Mouse (Mus musculus): ENCODE results near the gene Proser3.

Gene Proser3

DNA sequence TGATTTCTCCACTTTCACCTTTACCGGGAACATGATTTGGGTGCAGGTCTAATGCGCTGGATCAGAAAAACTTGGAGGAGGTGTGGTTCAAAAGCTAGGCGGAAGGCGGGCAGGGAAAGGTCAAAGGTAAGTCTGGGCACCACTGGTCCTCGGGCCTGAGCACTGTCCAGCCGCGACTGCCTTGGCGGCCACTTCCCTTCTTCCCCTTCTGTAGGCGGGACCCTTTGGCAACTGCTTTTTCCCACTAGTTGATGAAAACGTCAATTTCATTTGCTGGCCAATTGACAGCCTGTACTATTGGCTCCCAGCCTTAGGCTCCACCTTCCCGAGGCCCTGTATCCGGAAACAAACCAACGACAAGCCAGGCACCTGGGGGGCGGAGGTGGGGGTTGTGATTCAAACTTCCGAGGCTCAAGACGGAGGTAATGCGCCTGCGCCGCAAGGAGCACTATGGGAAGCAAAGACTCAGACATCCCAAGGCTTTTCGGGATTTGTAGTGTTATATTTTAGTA, 7.4 kb upstream of the Proser3 start, which contains the start of gene Lin37:
Gene Lin37, minus strand, starts transcription at position 396 of the 512 bp plus-strand sequence.
- TF ChIP-seq GATA4 (IDR thresholded peaks at IDR 0.05; ENCODE audit: insufficient replicate concordance, low read length): no peak

DNA sequence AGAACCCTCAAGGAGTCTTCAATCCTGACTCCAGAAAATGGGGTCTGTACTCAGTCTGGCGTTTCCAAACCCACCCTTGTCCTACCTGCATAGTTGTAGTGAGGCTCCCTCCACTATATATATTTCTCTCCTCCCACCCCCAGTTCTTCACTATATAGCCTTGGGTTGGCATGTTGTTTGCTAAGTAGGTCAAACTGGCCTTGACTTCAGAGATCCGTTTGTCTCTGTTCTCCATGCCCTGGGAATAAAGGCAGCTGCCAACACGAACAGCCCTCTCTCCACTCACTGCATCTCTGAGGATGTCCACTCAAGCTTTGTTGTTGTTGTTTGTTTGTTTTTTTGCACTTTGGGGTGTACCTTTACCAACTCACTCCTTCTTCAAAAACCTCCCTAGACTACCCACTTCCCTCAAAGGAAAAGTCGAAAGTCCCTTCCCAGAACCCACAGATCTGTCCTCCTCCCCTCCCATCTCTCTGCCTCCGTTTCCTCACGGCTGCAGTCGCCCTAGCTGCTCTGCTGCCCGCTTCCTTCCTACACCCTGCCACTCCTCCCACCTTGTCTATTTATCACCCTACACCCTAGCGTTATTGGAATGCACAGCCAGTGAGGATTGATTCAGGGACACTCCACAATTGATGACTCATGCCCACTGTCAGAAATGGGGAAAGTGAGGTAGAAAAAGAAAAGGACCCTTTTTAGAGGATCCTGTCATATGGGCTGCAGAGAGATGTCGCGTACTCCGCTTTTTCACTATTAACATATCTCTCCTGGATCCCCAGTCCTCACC, 6.8 kb upstream of the Proser3 start:
- no peak for TF ChIP-seq GATA4 (IDR thresholded peaks at IDR 0.05; ENCODE audit: insufficient replicate concordance, low read length)

DNA sequence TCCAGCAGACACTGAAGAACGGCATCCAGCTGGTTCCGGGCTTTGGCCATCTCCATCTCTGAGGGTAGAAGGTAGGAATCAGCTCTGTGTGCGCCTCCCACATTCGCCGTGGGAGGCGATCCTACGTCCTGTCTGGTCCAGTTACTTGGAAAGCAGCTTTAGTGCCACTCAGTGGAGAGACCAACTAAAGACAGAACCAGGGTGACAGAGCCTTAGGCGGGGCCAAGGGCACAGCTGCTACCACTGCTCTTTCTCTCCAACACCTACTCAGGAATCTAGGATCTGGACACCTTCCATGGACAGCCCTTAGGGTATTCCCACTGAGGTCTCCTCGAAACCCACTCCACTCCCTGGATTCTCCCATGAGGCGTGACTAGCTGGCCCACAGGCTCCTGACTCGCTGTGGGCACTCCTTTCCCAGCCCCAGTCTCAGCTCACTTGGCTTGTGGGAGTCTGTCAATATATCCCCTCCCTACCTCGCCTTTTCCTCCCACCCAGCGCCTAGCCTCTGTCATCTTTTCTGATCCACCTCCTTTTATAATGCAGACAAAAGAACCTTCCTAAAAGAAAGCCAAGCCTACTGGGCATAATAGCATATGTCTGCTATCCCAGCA, 5.9 kb upstream of the Proser3 start:
- no peak for TF ChIP-seq GATA4 (IDR thresholded peaks at IDR 0.05; ENCODE audit: insufficient replicate concordance, low read length)

DNA sequence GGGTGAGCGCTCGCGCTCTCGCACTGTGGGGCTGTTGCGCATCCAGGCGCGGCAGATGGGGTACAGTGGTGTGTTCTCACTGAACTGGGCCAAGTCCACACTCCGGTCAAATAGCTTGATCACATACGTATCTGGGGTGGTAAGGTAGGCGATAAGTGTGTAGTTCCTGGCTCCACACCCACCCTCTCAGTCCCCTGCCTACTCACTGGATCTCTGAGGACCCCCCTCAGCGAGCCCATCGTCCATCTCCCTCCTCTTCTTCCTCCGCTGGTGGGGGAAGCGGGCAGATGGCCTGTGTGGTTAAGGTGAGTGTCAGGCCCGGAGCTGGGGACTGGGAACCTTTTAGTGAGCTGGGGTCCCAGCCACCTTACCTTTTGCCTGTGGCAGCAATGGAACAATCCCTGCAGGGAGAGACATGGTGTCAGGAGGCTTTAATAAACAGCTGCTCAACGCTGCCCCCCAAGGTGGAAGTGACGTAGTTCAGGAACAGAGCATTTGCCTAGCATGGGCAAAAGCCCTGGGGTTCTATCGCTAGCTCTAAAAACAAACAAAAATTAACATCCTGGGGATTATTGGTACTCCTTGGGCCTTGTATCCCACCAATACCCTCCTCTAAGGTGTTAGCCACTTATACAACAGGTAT, 4.9 kb upstream of the Proser3 start:
- TF ChIP-seq GATA4 (IDR thresholded peaks at IDR 0.05; ENCODE audit: insufficient replicate concordance, low read length): no peak

DNA sequence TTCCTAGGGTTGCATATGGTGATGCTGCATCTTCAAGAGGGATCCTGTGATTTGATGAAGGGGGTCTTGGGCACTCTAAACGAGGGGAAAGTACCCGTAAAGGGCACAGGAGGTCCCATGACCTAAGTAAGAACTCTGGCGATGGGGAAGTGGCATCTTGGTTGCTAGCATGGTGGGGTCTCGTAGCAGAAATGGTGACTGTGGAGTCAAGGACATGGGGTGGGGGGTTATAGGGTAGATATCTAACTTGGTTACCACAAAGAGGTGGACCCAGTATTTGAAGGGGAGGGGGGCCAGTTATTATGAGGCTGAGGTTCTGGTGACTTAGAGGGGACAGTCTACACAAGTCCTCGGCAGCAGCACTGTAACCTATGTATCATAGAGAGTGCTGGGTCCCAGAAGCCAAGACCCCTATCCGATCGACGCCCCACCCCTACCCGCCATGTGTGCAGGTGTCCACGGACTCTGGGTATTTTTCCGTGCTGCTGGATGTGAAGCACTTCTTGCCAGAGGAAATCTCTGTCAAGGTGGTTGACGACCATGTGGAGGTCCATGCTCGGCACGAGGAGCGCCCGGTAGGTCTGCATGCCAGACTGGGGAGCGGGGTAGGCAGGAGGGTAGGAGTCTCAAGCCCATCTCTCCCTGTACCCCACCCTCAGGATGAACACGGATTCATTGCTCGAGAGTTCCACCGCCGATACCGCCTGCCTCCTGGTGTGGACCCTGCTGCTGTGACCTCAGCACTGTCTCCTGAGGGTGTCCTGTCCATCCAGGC, 1.9 kb upstream of the Proser3 start:
- no peak for TF ChIP-seq GATA4 (IDR thresholded peaks at IDR 0.05; ENCODE audit: insufficient replicate concordance, low read length)

DNA sequence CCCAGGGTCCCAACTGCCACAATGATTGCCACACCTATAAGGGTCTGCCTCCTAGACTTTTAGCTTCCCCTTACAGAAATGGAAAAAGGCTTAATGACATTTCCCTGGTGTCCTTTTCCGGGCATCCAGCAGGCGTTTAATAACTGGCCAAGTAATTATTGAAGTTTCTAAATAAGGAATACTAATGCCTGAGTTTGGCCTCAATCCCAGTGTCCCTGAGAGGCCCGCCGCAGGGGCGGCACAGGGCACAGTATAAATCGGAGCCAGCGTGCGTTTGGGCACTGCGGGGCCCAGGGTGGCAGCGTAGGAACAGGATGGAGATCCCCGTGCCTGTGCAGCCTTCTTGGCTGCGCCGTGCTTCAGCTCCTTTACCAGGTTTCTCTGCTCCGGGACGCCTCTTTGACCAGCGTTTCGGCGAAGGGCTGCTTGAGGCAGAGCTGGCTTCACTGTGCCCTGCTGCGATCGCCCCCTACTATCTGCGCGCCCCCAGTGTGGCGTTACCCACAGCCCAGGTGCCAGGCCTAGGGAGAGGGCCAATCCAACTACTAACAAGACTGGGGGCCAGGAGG, 1.0 kb upstream of the Proser3 start:
- TF ChIP-seq GATA4 (IDR thresholded peaks at IDR 0.05; ENCODE audit: insufficient replicate concordance, low read length): no peak

DNA sequence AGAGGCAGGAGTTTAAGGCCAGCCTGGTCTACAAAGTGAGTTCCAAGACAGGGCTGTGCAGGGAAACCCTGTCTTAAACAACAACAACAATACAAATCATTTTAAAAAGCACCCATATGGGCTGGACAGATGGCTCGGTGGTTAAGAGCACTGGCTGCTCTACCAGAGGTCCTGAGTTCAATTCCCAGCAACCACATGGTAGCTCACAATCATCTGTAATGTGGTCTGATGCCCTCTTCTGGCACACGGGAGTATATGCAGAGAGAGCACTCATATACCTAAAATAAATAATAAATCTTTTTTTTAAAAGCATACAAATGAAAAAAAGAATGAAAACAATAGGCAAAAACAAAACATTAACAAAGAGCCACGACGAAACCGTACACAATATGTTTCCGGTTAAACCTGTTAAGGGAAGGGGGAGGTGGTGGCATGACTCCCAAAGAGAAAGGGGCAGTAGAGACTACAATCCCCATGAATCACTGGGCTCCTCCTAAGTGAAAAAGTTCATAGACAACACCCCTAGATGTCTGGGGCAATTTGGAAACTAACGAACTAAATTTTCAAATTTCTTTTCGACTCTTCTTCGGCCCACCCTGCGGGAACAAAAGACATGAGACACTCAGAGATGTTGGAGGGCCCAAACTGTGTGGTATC, 526 bp downstream of the Proser3 start:
- TF ChIP-seq GATA4 (IDR thresholded peaks at IDR 0.05; ENCODE audit: insufficient replicate concordance, low read length): no peak

DNA sequence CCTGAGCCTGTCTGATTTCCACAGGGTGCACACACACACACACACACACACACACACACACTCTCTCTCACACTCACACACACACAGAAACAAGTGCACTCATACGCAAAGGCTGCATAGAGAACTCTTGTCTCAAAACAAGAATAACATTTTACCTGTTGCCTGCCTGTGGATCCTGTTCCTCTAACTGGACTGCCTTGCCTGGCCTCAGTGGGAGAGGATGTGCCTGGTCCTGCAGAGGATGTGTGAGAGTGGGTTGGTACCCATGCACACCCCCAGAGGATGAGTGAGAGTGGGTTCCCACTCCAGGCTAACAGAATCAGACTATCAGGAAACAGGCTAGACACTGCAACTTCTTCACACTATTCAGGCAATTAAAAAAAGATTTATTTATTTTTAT, 1.5 kb downstream of the Proser3 start:
- TF ChIP-seq GATA4 (IDR thresholded peaks at IDR 0.05; ENCODE audit: insufficient replicate concordance, low read length): no peak

DNA sequence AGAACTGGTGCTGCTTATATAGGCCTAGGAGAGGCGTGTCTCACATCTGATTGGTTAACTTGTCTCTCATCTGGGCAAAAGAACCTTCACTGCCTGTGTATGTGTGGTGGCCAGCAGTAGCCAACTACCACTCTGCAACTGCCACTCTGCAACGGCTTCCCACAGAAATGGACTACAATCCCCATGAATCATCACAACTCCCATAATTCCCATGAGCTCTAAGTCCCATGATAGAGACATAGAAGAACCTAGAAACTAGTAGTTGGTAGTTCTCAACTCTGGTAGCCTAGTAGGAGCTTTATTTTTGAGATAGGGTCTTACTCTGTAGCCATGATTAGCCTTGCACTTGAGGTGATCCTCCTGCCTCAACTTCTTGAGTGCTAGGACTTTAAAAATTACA, 2.2 kb downstream of the Proser3 start:
- no peak for TF ChIP-seq GATA4 (IDR thresholded peaks at IDR 0.05; ENCODE audit: insufficient replicate concordance, low read length)

DNA sequence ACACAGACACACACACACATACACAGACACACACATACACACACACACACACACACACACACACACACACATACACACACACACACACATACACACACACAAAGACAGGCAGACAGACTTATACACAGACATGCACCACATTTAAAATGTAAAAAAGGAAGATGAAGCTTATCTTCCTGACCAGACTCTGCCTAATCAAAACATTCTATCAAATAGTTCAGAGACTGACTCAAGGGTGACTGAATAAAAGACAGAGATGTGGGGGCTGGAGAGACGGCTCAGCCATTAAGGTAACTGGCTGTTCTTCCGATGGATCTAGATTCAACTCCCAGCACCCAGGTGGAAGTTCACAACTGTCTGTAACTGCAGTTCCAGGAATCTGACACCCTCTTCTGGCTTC, 7.8 kb downstream of the Proser3 start:
- no peak for TF ChIP-seq GATA4 (IDR thresholded peaks at IDR 0.05; ENCODE audit: insufficient replicate concordance, low read length)

DNA sequence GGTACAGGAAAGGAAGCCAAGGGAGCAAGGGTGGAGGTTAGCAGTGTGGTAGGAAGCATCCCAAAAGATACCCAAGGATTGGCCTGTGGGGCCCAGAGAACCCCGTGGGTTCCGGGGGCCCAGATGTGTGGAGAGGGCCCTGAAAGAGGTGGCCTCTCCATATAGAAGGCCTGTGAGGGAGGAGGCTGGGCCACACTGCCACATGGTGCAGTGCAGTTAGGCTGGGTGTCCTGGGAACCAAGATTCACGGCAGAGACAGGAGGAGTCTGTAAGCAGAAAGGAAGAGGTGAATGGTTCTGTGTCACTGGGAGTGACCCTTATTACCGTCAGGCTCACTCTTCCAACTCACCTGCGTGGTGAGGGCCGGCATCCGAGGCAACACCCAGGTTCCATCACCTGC, 11.5 kb downstream of the Proser3 start:
- TF ChIP-seq GATA4 (IDR thresholded peaks at IDR 0.05; ENCODE audit: insufficient replicate concordance, low read length): no peak

DNA sequence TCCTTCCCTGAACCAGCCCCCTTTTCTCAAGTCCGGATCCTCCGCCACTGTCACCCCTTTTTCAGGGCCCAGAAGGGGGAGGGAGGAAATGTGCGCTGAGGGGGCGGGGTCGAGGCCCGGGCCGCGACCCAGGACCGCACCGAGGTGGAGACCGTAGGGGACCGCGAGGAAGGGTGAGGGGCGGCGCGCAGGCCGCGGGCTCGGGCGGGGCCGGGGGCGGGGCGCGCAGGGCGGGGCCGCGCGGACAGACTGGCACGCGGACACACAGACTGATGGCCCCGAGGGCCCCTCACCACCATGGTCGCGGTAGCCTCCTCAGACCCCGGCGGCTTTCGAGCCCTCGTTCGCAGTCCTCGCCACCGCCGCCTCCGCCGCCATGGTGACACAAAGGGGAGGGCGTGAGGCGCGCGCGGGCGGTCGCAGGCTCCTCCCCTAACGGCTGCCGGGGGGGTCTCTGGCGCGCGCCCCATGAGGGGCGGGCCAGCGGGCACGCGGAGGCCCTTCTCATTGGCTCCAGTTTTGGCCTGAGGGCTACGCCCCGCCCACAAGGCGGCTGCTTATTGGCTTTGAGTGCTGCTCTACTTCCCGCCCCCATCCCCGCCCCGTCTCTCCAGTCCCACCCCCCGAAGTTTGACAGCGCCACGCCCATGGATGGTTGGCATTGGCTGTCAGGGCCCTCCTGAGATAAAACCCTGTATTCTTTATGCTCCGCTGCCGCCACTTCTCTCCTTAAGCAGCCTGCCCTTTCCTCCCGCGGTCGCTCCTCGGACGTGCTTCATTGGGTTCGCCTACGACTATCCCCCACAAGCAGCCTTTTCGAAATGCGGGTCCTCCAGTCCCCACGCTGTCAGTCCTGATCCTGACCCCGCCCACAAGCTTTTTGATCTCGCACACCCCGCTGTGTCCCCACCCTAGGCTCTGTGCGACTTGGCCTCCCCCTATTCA, 17.2 kb downstream of the Proser3 start, which contains the start of gene Arhgap33:
Gene Arhgap33, minus strand, starts transcription at position 428 of the 945 bp plus-strand sequence.
- no peak for TF ChIP-seq GATA4 (IDR thresholded peaks at IDR 0.05; ENCODE audit: insufficient replicate concordance, low read length)

DNA sequence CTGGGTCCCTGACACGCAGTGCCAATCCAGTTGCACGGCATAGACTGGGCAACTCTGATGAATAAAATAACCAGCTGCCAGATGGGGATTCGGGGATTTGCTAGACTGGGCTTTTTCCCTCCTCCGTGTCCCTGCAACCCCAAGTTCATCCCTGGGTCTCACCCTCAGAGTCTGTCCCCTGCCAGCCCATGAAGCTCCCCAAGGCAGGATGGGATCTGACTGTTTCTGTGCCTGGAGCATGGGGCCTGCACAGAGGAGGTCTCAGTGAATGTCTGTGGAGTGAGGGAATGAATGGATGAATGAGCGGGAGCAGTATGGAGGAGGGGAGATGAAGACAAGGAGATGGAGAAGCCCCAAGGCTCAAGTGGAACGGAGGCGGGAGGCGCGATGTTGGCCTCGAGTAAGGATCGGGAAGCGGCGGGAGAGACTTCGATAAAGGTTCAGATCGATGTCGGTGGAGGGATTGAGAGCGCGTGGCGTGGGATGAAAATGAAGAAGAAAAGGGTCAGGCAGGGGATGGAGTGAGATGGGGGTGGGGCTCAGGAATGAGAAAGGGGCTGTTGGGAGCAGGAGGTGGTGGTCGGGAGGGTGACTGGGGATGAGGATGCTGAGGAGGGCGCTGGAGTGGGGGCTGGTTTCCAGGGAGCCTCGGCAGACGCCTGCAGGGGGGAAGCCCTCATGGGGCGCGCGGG, 18.0 kb downstream of the Proser3 start:
- no peak for TF ChIP-seq GATA4 (IDR thresholded peaks at IDR 0.05; ENCODE audit: insufficient replicate concordance, low read length)

Measured in liver, adult (tissue).